Mouse (Mus musculus): ENCODE measurements at regions not wholly inside any gene's neighbourhood (a gene's known extent, or its start where the extent isn't known, plus 50 kb on each side); places are given as distances from the start of the nearest gene placed in this dataset.

DNA sequence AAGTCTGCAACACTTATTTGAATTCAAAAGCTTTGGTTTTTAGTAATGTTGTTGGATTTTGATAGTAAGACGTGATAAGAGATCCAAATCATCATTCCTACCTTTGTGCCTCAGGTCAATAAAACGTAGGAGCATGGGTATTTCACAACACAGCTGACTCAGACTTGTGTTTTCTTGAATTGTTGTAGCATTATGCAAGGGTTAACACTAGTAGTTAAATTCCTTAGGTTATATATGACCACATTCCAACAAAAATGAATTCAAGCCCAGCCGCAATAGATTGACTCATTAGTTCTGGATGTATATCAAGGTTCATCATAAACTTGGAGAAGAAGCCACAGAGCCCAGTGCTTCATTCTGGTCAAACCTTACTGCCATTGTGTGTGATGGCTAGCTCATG lies 56.1 kb upstream of the Dcbld2 start:
- H3K27me3 ChIP-seq (replicated peaks; ENCODE audit: low read depth, poor library complexity, severe bottlenecking), result no peaks in the 10 kb centered on the region
- no peak for DNase-seq (ENCODE audit: low spot score)
- peaks cover 22% of the 10 kb centered on the region for H3K4me1 ChIP-seq
- H3K4me3 ChIP-seq, result no peak overlapping the region
- no peak overlapping the region for H3K27ac ChIP-seq (replicated peaks)
- no peaks in the 10 kb centered on the region for H3K9me3 ChIP-seq
- H3K36me3 ChIP-seq (replicated peaks), result no peaks in the 10 kb centered on the region
- 89% methylated on average over 3 of the region's 3 CpGs for WGBS

DNA sequence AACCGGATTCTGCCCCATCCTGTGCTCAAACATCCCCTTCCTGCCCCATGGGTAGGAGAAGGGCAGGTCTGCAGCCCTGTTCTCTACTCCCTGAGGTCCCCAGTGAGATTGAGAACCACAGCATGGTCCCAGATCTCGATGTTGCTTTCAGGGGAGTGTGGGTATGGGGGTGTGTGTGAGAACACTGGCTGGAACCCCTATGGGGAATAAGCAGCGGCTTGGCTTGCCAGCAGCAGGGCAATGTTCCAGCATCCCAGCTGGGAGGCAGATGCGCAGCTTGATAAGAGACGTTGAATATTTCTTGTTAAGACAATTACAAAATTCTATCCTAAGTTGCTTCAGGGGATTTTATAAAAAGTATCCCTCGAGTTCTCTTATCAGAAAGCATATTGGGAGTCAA lies 53.7 kb upstream of the Dcbld2 start:
- Histone ChIP-seq H3K4me1 (peaks cover 10% of the 10 kb centered on the region), H3K27ac (replicated peaks) (no peak overlapping the region), H3K36me3 (replicated peaks) (no peaks in the 10 kb centered on the region), H3K4me3 (no peak overlapping the region), H3K9me3 (no peaks in the 10 kb centered on the region), H3K27me3 (replicated peaks; ENCODE audit: low read depth, poor library complexity, severe bottlenecking) (no peaks in the 10 kb centered on the region)
- DNase-seq (ENCODE audit: low spot score), result no peak
- 74% methylated on average over 6 of the region's 6 CpGs for WGBS
